Mouse (Mus musculus): ENCODE data around the gene Zc3hav1. TPM values are rescaled to one million over a fixed set of nuclear protein-coding genes. Genes with fewer than 3 reads are reported as not detected.
"Not testable (repeated sequence)": the region's sequence is repeated elsewhere in the genome, so short reads cannot be mapped to it uniquely, and the experiment has no call there.

The Zc3hav1 gene
- total RNA-seq, 1 experiment: 20.6 TPM

DNA sequence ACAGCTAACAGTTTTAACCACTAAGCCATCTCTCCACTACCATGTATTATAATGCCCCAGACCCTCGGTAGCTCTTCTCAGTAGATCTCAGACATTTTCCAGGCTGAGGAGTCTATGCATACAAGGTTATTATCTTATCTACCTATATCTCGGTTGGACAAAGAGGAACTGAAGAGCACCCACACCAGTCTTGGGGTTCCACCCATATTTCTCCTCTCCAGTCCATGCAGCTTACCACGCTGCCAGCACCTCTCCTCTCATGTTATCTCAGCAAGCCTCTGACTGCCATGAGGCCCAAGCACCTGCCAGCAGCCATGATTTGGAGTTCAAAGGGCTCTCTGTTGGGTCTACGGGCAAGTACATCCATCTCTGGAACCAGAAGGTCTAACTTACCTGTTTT lies 6.7 kb upstream of the Zc3hav1 start:
- peaks cover 2 to 9% of the 10 kb centered on the region in 2 experiments; a peak in 3 of 4 replicates for H3K4me1 ChIP-seq (ENCODE audit: control insufficient read depth in 2 of 2, insufficient read depth in 2 of 2, low read length in 2 of 2, poor library complexity in 1 of 2)
- no peak for DNase-seq (ENCODE audit: low read depth, low spot score)
- in situ Hi-C loops (cut with MboI; ENCODE audit: low sequenced_read_pairs in 2 of 2, unreplicated experiment in 2 of 2): no loop called here
- no peak overlapping the region; the same call in 1 of the 2 replicates for H3K27ac ChIP-seq (ENCODE audit: insufficient read depth, low read depth, low read length, poor library complexity, severe bottlenecking)
- H3K36me3 ChIP-seq (ENCODE audit: control insufficient read depth, insufficient read depth, low read length, poor library complexity, severe bottlenecking): no peaks in the 10 kb centered on the region
- no peak overlapping the region for H3K4me3 ChIP-seq (ENCODE audit: insufficient read depth in 1 of 2, low read depth in 1 of 2, low read length in 2 of 2, poor library complexity in 1 of 2, severe bottlenecking in 1 of 2)
- no peak overlapping the region for H3K9ac ChIP-seq (ENCODE audit: insufficient read depth, low read depth, low read length, poor library complexity, severe bottlenecking)
- H3K9me3 ChIP-seq (ENCODE audit: control insufficient read depth, insufficient read depth, low read depth, low read length): no peaks in the 10 kb centered on the region
- TF ChIP-seq CHD2 (IDR thresholded peaks at IDR 0.05; ENCODE audit: low read depth, low read length) (no peak), MAFK (IDR thresholded peaks at IDR 0.05; ENCODE audit: insufficient read depth, low read depth, low read length) (no peak), ZNF384 (IDR thresholded peaks at IDR 0.05; ENCODE audit: low read depth, low read length) (no peak), ZC3H11A (IDR thresholded peaks at IDR 0.05; ENCODE audit: borderline replicate concordance, low read depth, low read length) (no peak), HCFC1 (IDR thresholded peaks at IDR 0.05; ENCODE audit: borderline replicate concordance, insufficient read depth, low read length) (no peak)

DNA sequence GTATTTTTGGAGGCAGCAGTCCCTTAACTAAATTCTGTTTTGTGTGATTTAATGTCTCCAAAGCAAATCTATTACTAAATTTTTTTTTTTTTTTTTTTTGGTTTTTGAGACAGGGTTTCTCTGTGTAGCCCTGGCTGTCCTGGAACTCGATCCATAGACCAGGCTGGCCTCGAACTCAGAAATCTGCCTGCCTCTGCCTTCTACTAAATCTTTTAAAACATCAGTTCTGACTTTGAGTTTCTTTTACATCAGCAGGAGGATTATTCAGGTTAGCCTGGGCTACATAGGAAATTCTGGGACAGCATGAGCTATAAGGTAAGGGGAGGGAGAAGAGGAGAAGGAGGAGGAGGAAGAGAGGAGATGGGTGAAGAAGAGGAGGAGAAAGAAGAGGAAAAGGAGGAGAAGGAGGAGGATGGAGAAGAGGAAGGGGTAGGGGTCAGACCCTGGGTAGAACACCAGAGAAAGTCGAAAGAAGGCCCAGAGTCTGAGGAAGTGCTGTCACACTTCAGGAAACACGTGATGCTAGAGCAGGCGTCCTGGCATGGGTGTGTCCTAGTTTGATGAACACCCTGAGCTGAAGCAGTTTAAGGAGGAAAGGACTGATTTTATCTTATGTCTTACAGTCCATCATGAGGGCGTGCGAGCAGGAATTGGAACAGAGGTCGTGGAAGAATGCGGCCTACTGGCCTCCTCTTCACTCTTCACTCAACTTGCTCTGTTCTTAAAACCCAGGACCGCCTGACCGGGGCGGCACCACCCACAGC lies 5.5 kb upstream of the Zc3hav1 start:
- no peak overlapping the region; the same call in 1 of the 2 replicates for H3K27ac ChIP-seq (ENCODE audit: insufficient read depth, low read depth, low read length, poor library complexity, severe bottlenecking)
- in situ Hi-C loops (cut with MboI; ENCODE audit: low sequenced_read_pairs in 2 of 2, unreplicated experiment in 2 of 2): no loop called here
- no peak overlapping the region for H3K4me3 ChIP-seq (ENCODE audit: insufficient read depth in 1 of 2, low read depth in 1 of 2, low read length in 2 of 2, poor library complexity in 1 of 2, severe bottlenecking in 1 of 2)
- no peak for TF ChIP-seq HCFC1 (IDR thresholded peaks at IDR 0.05; ENCODE audit: borderline replicate concordance, insufficient read depth, low read length)
- H3K36me3 ChIP-seq (ENCODE audit: control insufficient read depth, insufficient read depth, low read length, poor library complexity, severe bottlenecking): no peaks in the 10 kb centered on the region
- no peak overlapping the region for H3K9ac ChIP-seq (ENCODE audit: insufficient read depth, low read depth, low read length, poor library complexity, severe bottlenecking)
- H3K9me3 ChIP-seq (ENCODE audit: control insufficient read depth, insufficient read depth, low read depth, low read length): no peaks in the 10 kb centered on the region
- H3K4me1 ChIP-seq (ENCODE audit: control insufficient read depth in 2 of 2, insufficient read depth in 2 of 2, low read length in 2 of 2, poor library complexity in 1 of 2): peaks cover 2 to 12% of the 10 kb centered on the region in 2 experiments; a peak in 3 of 4 replicates
- no peak for DNase-seq (ENCODE audit: low read depth, low spot score)

DNA sequence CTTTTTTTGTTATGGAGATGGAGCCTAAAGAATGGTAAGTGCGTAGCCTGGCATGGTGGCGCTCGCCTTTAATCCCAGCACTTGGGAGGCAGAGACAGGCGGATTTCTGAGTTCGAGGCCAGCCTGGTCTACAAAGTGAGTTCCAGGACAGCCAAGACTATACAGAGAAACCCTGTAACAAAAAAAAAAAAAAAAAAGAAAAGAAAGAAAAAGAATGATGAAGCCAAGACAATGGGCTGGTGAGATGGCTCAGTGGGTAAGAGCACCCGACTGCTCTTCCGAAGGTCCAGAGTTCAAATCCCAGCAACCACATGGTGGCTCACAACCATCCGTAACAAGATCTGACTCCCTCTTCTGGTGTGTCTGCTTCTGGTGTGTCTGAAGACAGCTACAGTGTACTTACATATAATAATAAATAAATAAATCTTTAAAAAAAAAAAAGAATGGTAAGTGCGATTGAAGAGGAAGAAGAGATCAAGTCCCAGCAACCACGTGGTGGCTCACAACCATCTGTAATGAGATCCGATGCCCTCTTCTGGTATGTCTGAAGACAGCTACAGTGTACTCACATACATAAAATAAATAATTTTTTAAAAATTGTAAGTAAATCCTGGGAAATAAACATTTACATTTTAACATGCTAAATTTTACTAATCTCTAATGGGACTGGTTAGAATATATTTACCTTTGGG lies 4.8 kb upstream of the Zc3hav1 start:
- in situ Hi-C loops (cut with MboI; ENCODE audit: low sequenced_read_pairs in 2 of 2, unreplicated experiment in 2 of 2); H3K27ac ChIP-seq (ENCODE audit: insufficient read depth, low read depth, low read length, poor library complexity, severe bottlenecking); DNase-seq (ENCODE audit: low read depth, low spot score); H3K4me3 ChIP-seq (ENCODE audit: insufficient read depth in 1 of 2, low read depth in 1 of 2, low read length in 2 of 2, poor library complexity in 1 of 2, severe bottlenecking in 1 of 2); H3K36me3 ChIP-seq (ENCODE audit: control insufficient read depth, insufficient read depth, low read length, poor library complexity, severe bottlenecking); H3K9ac ChIP-seq (ENCODE audit: insufficient read depth, low read depth, low read length, poor library complexity, severe bottlenecking); H3K9me3 ChIP-seq (ENCODE audit: control insufficient read depth, insufficient read depth, low read depth, low read length): not testable (repeated sequence)
- H3K4me1 ChIP-seq (ENCODE audit: control insufficient read depth in 2 of 2, insufficient read depth in 2 of 2, low read length in 2 of 2, poor library complexity in 1 of 2): peaks cover 2 to 12% of the 10 kb centered on the region in 2 experiments; a peak in 3 of 4 replicates

DNA sequence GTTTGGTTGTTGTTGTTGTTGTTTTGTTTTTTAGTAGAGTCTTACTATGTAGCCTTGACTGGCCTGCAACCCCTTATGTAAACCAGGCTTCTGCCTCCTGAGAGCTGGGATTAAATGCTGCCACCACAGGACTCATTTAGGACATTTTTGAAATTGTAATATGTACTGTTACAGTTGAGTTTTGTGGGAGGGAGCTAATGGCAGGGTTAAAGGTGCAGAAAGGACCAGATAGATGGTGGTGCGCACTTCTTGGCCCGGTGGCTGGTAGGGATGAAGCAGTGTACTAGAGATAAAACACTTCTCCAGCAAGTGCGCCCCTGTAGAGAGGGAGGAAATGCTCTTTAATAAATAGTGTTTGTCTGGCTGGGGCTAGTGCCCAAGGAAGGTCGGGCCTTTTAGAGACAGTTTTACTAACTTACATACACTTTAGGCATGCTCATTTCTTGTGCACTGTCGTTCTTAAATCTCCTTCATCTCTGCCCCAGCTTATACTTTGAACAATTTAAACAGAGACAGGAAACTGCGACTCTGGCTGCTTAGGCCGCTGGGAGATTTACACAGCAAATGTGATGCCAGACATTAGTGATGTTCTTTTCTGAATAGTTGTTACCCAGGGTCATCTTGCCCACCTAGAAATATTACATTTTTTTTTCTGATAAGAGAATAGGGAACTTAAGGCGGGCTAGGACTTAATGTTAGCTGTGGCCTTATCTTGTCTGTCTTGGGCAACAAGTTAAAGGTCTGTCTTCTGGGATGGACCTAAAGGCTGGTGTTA lies 4.0 kb upstream of the Zc3hav1 start:
- Histone ChIP-seq H3K36me3 (ENCODE audit: control insufficient read depth, insufficient read depth, low read length, poor library complexity, severe bottlenecking) (no peaks in the 10 kb centered on the region), H3K9ac (ENCODE audit: insufficient read depth, low read depth, low read length, poor library complexity, severe bottlenecking) (no peak overlapping the region), H3K4me3 (ENCODE audit: insufficient read depth in 1 of 2, low read depth in 1 of 2, low read length in 2 of 2, poor library complexity in 1 of 2, severe bottlenecking in 1 of 2) (no peak overlapping the region), H3K4me1 (ENCODE audit: control insufficient read depth in 2 of 2, insufficient read depth in 2 of 2, low read length in 2 of 2, poor library complexity in 1 of 2) (peaks cover 0 to 10% of the 10 kb centered on the region in 2 experiments; a peak in 2 of 4 replicates), H3K9me3 (ENCODE audit: control insufficient read depth, insufficient read depth, low read depth, low read length) (no peaks in the 10 kb centered on the region), H3K27ac (ENCODE audit: insufficient read depth, low read depth, low read length, poor library complexity, severe bottlenecking) (no peak overlapping the region; the same call in 1 of the 2 replicates)
- TF ChIP-seq MAFK (IDR thresholded peaks at IDR 0.05; ENCODE audit: insufficient read depth, low read depth, low read length) (no peak), ZNF384 (IDR thresholded peaks at IDR 0.05; ENCODE audit: low read depth, low read length) (no peak), CHD2 (IDR thresholded peaks at IDR 0.05; ENCODE audit: low read depth, low read length) (no peak), HCFC1 (IDR thresholded peaks at IDR 0.05; ENCODE audit: borderline replicate concordance, insufficient read depth, low read length) (no peak), ZC3H11A (IDR thresholded peaks at IDR 0.05; ENCODE audit: borderline replicate concordance, low read depth, low read length) (no peak)
- in situ Hi-C loops (cut with MboI; ENCODE audit: low sequenced_read_pairs in 2 of 2, unreplicated experiment in 2 of 2): no loop called here
- no peak for DNase-seq (ENCODE audit: low read depth, low spot score)
